Mouse (Mus musculus) kidney, embryonic 15.5 days (tissue): ENCODE data around the gene Prdm12. TPM values are rescaled to one million over a fixed set of nuclear protein-coding genes. Genes with fewer than 3 reads are reported as not detected.

Experiments used
- ATAC-seq: fragments of 200-750 bp; cut with Nextera tagmentation; replicated peaks from 2 replicates; pipeline ENCODE4 v1.8.0; 2017; ENCODE audit warnings: moderate TSS enrichment; ENCODE audit not compliant: low FRiP score
- H3K27ac ChIP-seq: fragments of 300-500 bp; sonication (generic); 2 replicates; pipeline ENCODE4 v1.5.1; 2015; ENCODE audit warnings: mild to moderate bottlenecking, inconsistent platforms
- H3K27me3 ChIP-seq: fragments of 300-500 bp; sonication (generic); 2 replicates; pipeline ENCODE4 v1.6.1; 2015; ENCODE audit warnings: inconsistent platforms
- H3K36me3 ChIP-seq: fragments of 300-500 bp; sonication (generic); 2 replicates; pipeline ENCODE4 v1.6.1; 2015; ENCODE audit warnings: inconsistent platforms
- H3K4me1 ChIP-seq: fragments of 300-500 bp; sonication (generic); 2 replicates; pipeline ENCODE4 v1.6.1; 2015; ENCODE audit warnings: inconsistent platforms
- H3K4me2 ChIP-seq: fragments of 300-500 bp; sonication (generic); 2 replicates; pipeline ENCODE4 v1.6.1; 2015; ENCODE audit warnings: moderate library complexity, mild to moderate bottlenecking, inconsistent platforms
- H3K4me3 ChIP-seq: fragments of 300-500 bp; sonication (generic); replicated peaks from 2 replicates; pipeline ENCODE4 v1.5.1; 2015; ENCODE audit warnings: mild to moderate bottlenecking, inconsistent platforms
- H3K9ac ChIP-seq: fragments of 300-500 bp; sonication (generic); 2 replicates; pipeline ENCODE4 v1.6.1; 2015; ENCODE audit warnings: mild to moderate bottlenecking, inconsistent platforms
- H3K9me3 ChIP-seq: fragments of 300-500 bp; sonication (generic); replicated peaks from 2 replicates; pipeline ENCODE4 v1.6.1; 2016; ENCODE audit warnings: inconsistent platforms
- WGBS: fragments of 180-500 bp; shearing (Covaris S2); methylation state at CpG from one replicate; pipeline ENCODE4 v1.1.7; 2015; ENCODE audit warnings: mixed read lengths; 5-methylcytosine and 5-hydroxymethylcytosine counted together
- polyA plus RNA-seq: library from polyadenylated mRNA; unstranded; fragments of >200 nt; fragmentation: Nextera tagmentation; extraction: Ambion mirVana; gene quantifications from 2 replicates; pipeline ENCODE4 v1.2.1, GENCODE M21; 2015

Gene Prdm12
- polyA plus RNA-seq, result not detected in 2 replicates

GRCm38 (mm10) chr2:31639901-31640608, at the start of gene Prdm12:
Gene Prdm12 (plus strand): TSS chr2:31640037.
- no peak within 1 kb of the TSS for H3K27ac ChIP-seq
- H3K4me2 ChIP-seq, result no peak within 1 kb of the TSS
- no peaks in the 10 kb centered on the region for H3K9me3 ChIP-seq
- H3K4me1 ChIP-seq, result peaks cover 58% of the 10 kb centered on the region
- peak within 1 kb of the TSS; percentile 7; the same call in 1 of the 2 replicates for H3K4me3 ChIP-seq
- WGBS, result 2% methylated on average over 41 of the region's 41 CpGs
- no peak for ATAC-seq
- peaks cover 100% of the 10 kb centered on the region for H3K27me3 ChIP-seq
- H3K9ac ChIP-seq, result no peak within 1 kb of the TSS
- H3K36me3 ChIP-seq, result no peaks in the 10 kb centered on the region

- Histone ChIP-seq H3K4me3 (no peak overlapping the region), H3K27me3 (no peaks in the 10 kb centered on the region), H3K4me2 (no peak overlapping the region), H3K4me1 (0 out of 2 replicates have a peak, but pooled peaks cover 2% of the 10 kb centered on the region), H3K9ac (no peak overlapping the region), H3K9me3 (no peaks in the 10 kb centered on the region), H3K27ac (no peak overlapping the region), H3K36me3 (peaks cover 81% of the 10 kb centered on the region)
- ATAC-seq, result no peak
- WGBS, result 90% methylated on average over 9 of the region's 9 CpGs
Observed at GRCm38 (mm10) chr2:31591799-31592484, 47.9 kb upstream of the Prdm12 start.

GRCm38 (mm10) chr2:31607555-31607954, 32.3 kb upstream of the Prdm12 start:
- Histone ChIP-seq H3K4me3 (no peak overlapping the region), H3K36me3 (peaks cover 99% of the 10 kb centered on the region)

GRCm38 (mm10) chr2:31609859-31610261, 30.0 kb upstream of the Prdm12 start:
- WGBS, result 26% methylated on average over 7 of the region's 7 CpGs
- Histone ChIP-seq H3K4me2 (no peak overlapping the region), H3K27ac (no peak overlapping the region), H3K9me3 (no peaks in the 10 kb centered on the region), H3K4me3 (no peak overlapping the region), H3K9ac (no peak overlapping the region), H3K4me1 (no peaks in the 10 kb centered on the region), H3K27me3 (no peaks in the 10 kb centered on the region), H3K36me3 (peaks cover 99% of the 10 kb centered on the region)
- no peak for ATAC-seq

More at GRCm38 (mm10) chr2:31607555-31607954, 32.3 kb upstream of the Prdm12 start:
- 89% methylated on average over 1 of the region's 1 CpGs for WGBS
- Histone ChIP-seq H3K4me2 (no peak overlapping the region), H3K27me3 (no peaks in the 10 kb centered on the region), H3K4me1 (no peaks in the 10 kb centered on the region), H3K9me3 (no peaks in the 10 kb centered on the region), H3K9ac (no peak overlapping the region), H3K27ac (no peak overlapping the region)
- no peak for ATAC-seq

GRCm38 (mm10) chr2:31610922-31611321, 28.9 kb upstream of the Prdm12 start:
- ATAC-seq, result no peak
- H3K4me3 ChIP-seq, result no peak overlapping the region
- WGBS, result 63% methylated on average over 4 of the region's 4 CpGs

GRCm38 (mm10) chr2:31611400-31611799, 28.4 kb upstream of the Prdm12 start:
- WGBS, result 71% methylated on average over 8 of the region's 8 CpGs
- Histone ChIP-seq H3K36me3 (peaks cover 99% of the 10 kb centered on the region), H3K9ac (no peak overlapping the region), H3K4me2 (no peak overlapping the region), H3K27ac (no peak overlapping the region), H3K9me3 (no peaks in the 10 kb centered on the region), H3K27me3 (no peaks in the 10 kb centered on the region), H3K4me1 (no peaks in the 10 kb centered on the region), H3K4me3 (no peak overlapping the region)
- no peak for ATAC-seq

More at GRCm38 (mm10) chr2:31610922-31611321, 28.9 kb upstream of the Prdm12 start:
- H3K4me2 ChIP-seq, result no peak overlapping the region
- peaks cover 99% of the 10 kb centered on the region for H3K36me3 ChIP-seq
- H3K4me1 ChIP-seq, result no peaks in the 10 kb centered on the region
- no peak overlapping the region for H3K27ac ChIP-seq
- no peak overlapping the region for H3K9ac ChIP-seq
- no peaks in the 10 kb centered on the region for H3K9me3 ChIP-seq
- H3K27me3 ChIP-seq, result no peaks in the 10 kb centered on the region

GRCm38 (mm10) chr2:31612627-31613026, 27.2 kb upstream of the Prdm12 start:
- H3K4me3 ChIP-seq, result no peak overlapping the region
- H3K4me2 ChIP-seq, result no peak overlapping the region
- H3K36me3 ChIP-seq, result peaks cover 93% of the 10 kb centered on the region
- no peak for ATAC-seq
- no peak overlapping the region for H3K9ac ChIP-seq
- no peak overlapping the region for H3K27ac ChIP-seq
- H3K27me3 ChIP-seq, result no peaks in the 10 kb centered on the region
- H3K4me1 ChIP-seq, result no peaks in the 10 kb centered on the region
- H3K9me3 ChIP-seq, result no peaks in the 10 kb centered on the region
- 73% methylated on average over 6 of the region's 6 CpGs for WGBS

- H3K9me3 ChIP-seq, result no peaks in the 10 kb centered on the region
- H3K36me3 ChIP-seq, result peaks cover 91% of the 10 kb centered on the region
- no peak overlapping the region for H3K27ac ChIP-seq
- WGBS, result 86% methylated on average over 7 of the region's 7 CpGs
- H3K27me3 ChIP-seq, result no peaks in the 10 kb centered on the region
- H3K4me2 ChIP-seq, result no peak overlapping the region
- no peaks in the 10 kb centered on the region for H3K4me1 ChIP-seq
- no peak for ATAC-seq
- H3K4me3 ChIP-seq, result no peak overlapping the region
- H3K9ac ChIP-seq, result no peak overlapping the region
Observed at GRCm38 (mm10) chr2:31613781-31614180, 26.1 kb upstream of the Prdm12 start.

GRCm38 (mm10) chr2:31618484-31619161, 21.2 kb upstream of the Prdm12 start:
- ATAC-seq, result no peak

GRCm38 (mm10) chr2:31619208-31619607, 20.6 kb upstream of the Prdm12 start:
- no peak for ATAC-seq
- no peaks in the 10 kb centered on the region for H3K27me3 ChIP-seq
- no peaks in the 10 kb centered on the region for H3K9me3 ChIP-seq
- H3K4me2 ChIP-seq, result no peak overlapping the region
- H3K4me3 ChIP-seq, result no peak overlapping the region
- H3K4me1 ChIP-seq, result no peaks in the 10 kb centered on the region
- no peak overlapping the region for H3K27ac ChIP-seq
- no peak overlapping the region for H3K9ac ChIP-seq
- H3K36me3 ChIP-seq, result peaks cover 37% of the 10 kb centered on the region
- WGBS, result 92% methylated on average over 6 of the region's 6 CpGs

More at GRCm38 (mm10) chr2:31618484-31619161, 21.2 kb upstream of the Prdm12 start:
- peaks cover 43% of the 10 kb centered on the region for H3K36me3 ChIP-seq
- no peak overlapping the region for H3K9ac ChIP-seq
- no peaks in the 10 kb centered on the region for H3K4me1 ChIP-seq
- no peaks in the 10 kb centered on the region for H3K27me3 ChIP-seq
- no peak overlapping the region for H3K4me2 ChIP-seq
- no peak overlapping the region for H3K4me3 ChIP-seq
- no peak overlapping the region for H3K27ac ChIP-seq
- WGBS, result 85% methylated on average over 14 of the region's 14 CpGs
- H3K9me3 ChIP-seq, result no peaks in the 10 kb centered on the region

- Histone ChIP-seq H3K27me3 (peaks cover 82% of the 10 kb centered on the region), H3K4me1 (peaks cover 31% of the 10 kb centered on the region), H3K36me3 (no peaks in the 10 kb centered on the region), H3K9ac (no peak overlapping the region), H3K4me3 (no peak overlapping the region), H3K9me3 (no peaks in the 10 kb centered on the region), H3K27ac (no peak overlapping the region), H3K4me2 (no peak overlapping the region)
- WGBS, result 70% methylated on average over 3 of the region's 3 CpGs
- no peak for ATAC-seq
Observed at GRCm38 (mm10) chr2:31633531-31633930, 6.3 kb upstream of the Prdm12 start.
